Mouse (Mus musculus): ENCODE measurements at regions not wholly inside any gene's neighbourhood (a gene's known extent, or its start where the extent isn't known, plus 50 kb on each side); places are given as distances from the start of the nearest gene placed in this dataset.

GRCm38 (mm10) chr5:77851645-77852044 lies 443.8 kb upstream of the Igfbp7 start:
- TF ChIP-seq ZKSCAN1 (IDR thresholded peaks at IDR 0.05; ENCODE audit: low read depth, low read length) (no peak), BHLHE40 (IDR thresholded peaks at IDR 0.05; ENCODE audit: borderline replicate concordance, low read depth, low read length) (no peak), ZNF384 (IDR thresholded peaks at IDR 0.05; ENCODE audit: low read depth, low read length) (no peak), NELFE (IDR thresholded peaks at IDR 0.05; ENCODE audit: low read depth, low read length) (no peak), CTCF (IDR thresholded peaks at IDR 0.05 in 2 of 3, conservative IDR thresholded peaks at IDR 0.05 in 1 of 3; ENCODE audit: control insufficient read depth in 1 of 3, insufficient read depth in 1 of 3, low read depth in 2 of 3, low read length in 3 of 3, poor library complexity in 1 of 3, severe bottlenecking in 1 of 3) (no peak), E2F4 (IDR thresholded peaks at IDR 0.05; ENCODE audit: borderline replicate concordance, low read depth, low read length) (no peak), EP300 (IDR thresholded peaks at IDR 0.05; ENCODE audit: low read depth in 1 of 2, low read length in 2 of 2) (no peak), TAL1 (IDR thresholded peaks at IDR 0.05; ENCODE audit: low read length) (no peak)

Measured in MEL (cell line).